Mouse (Mus musculus): ENCODE results near the gene Gm10097.

GRCm38 (mm10) chr10:5056243-5056735, 12.7 kb upstream of the Gm10097 start:
- TF ChIP-seq POLR2A (IDR thresholded peaks at IDR 0.05; ENCODE audit: low read depth, low read length) (no peak), CTCF (IDR thresholded peaks at IDR 0.05; ENCODE audit: extremely low read depth, insufficient read depth, insufficient read length, insufficient replicate concordance) (no peak)
